Mouse (Mus musculus): ENCODE measurements around the gene Maml3.

Maml3 gene

DNA sequence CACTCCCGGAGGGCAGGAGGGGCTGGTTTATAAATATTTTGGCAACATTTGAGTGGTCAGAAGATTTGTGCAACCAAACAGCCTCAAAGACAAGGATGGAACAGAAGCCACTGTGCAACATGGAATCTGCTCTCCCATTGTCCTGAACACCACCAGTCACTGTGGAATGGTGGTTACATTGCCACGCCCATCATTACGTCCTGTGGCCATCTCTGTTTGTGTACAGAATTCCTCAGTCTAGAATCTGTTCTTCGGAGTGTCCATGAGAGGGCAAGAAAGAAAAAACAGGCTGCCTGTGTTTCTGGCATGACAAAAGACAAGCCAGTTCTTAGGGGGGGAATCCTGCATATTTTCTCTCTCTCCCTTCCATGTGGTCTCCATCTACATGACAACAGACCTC is 150.4 kb downstream of the Maml3 start:
- no peak for DNase-seq (ENCODE audit: low read depth)

DNA sequence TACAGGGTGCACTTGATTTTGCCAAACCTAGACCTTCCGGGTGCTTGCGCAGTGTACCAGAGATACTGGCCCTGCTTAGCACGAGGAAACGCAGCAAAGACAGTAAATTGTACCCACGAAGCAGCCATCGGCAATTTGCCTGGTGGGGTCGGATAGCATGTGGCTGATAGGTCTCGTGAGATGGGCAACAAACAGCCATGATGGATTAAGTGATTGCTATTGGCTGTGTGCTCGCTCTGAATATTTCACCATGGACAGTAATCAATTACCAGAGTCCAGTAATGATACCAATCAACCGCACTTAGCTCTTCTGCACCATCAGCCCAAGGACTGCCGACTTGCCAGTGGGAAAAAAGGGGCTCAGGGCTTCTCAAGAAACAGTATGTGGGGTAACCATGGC is 150.9 kb downstream of the Maml3 start:
- DNase-seq (ENCODE audit: low read depth) = no peak

DNA sequence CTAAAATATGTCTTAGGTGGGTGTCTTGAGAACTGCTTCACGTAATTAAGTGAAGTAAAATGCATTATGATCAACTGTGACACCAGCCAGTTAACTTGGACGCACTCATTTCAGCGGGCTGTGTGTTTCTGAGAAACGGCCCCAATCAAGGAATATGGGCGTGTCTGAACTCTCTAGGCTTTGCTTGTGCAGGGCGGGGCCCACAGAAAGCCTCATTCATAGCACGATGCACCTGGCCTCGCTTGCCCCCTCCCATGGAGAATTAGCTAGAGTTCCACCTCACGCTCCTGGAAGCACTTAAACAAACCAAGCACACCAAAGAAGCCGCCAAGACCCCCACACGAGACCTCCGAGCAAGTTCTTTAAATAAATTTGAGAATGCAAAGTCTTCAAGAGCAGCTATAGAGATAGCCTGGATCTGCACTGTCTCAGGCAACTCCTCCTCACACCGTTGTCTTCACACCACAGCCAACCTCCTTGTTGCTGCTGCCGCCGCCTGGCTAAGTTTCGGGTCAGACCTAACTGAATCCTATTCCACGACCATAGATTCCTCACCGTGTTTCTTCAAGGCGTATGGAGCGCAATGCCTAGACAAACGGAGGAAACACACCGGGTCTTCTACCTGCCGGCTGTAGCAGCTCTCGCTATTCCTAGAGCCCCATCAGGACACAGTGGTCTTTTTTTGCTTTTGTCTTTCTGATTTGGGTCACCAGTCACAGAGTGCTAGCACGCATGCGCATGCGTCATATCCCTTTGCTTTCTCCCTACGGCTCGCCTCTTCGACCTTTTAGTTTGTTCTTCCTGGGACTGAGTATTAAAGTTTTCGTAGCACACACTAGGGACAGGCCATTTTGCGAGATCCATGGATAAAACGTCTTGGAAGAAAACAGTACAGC is 151.9 kb downstream of the Maml3 start:
- no peak for DNase-seq (ENCODE audit: low read depth)

DNA sequence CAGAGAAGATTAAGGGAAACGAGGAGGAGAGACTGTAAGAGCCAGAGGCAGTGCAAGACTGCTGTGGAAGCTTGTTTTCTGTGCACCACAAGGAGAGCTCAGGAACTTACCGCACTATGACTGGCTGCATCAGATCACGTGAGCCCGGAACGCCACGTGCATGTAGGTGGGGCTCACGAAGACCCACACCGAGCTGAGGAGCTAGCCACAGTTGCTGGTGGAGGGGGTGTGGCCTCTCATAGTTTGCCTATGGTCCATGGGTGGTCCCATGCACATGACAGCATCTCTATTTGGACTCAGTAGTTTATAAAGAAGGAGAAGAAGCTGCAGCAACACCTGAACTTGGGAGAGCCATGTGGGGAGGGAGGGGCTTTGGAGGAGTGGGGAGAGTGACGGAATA is 152.6 kb downstream of the Maml3 start:
- DNase-seq (ENCODE audit: low read depth) = no peak

DNA sequence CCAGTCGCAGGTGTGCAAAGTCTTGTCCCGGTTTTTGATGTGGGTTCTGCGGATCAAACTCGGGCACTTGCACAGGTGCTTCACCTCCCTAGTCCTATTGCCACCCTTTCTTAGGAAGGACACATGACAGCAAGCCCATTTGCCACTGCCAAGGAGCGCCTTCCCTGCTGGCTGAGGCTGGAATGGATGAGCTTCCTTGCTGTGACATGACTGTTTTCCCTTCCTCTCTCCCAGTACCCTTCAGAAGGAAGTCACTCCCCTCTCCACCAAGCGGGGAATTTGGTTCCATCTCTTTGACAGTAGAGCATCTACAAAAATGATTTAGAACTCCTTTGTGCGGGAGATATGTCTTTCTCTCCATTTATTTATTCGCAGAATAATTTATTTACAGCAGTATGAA is 155.2 kb downstream of the Maml3 start:
- DNase-seq (ENCODE audit: low read depth) = no peak

DNA sequence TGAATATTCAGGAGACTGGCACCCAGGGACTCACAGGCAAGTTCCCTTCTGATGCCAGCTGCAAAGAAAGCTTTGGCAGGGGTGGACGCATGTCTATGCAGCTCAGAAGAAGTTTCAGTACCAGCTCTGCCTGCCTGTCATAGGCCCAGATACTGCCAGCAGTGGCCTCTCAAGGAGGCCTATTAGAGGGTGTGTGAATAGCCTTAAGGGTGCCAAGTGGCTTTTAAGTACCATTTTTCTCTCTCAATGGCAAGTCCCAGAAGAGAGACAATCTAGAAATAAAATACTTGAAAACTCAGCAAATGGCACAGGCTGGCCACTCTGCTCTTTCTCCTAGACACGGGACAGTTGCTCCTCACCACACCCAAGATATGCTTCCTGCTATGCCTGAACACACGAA is 157.7 kb downstream of the Maml3 start:
- DNase-seq (ENCODE audit: low read depth) = no peak

DNA sequence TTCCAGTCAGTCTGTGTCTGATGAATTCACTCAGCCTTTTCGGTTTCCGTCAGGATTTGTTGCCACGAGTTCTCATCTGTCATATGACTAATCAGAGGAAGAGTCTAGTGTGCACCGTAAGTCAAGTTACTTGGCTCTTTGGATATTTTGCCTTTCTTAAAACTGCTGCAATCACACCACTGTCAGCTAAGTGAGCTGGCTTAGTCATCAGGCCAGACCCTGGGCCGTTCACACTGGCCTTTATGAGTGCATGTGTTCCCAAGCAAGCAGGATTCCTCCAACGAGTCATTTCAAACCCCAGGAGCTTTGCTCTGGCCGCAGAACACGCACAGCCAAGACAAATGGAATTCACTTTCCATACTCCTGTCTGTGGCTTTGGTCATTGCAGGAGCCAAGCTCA is 161.2 kb downstream of the Maml3 start:
- peak; percentile 32 for DNase-seq (ENCODE audit: low read depth)

DNA sequence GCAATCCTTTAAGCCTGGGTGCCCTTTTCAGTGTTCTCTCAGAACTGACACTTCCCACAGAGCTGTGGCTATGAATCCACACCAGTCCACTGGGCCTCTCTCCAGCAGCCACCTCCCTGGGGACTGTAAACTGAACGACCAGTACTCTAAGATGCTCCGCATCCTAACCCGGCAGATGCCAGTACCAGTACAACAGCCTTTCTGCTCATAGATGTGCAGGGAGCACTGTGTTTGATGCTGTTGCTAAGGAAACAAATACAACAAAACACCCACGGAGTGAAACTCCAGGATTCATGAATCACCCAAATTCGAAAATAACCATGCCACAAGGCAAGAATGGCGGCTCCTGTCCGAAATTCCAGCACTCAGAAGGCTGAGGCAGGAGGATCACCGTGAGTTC is 163.1 kb downstream of the Maml3 start:
- no peak for DNase-seq (ENCODE audit: low read depth)

DNA sequence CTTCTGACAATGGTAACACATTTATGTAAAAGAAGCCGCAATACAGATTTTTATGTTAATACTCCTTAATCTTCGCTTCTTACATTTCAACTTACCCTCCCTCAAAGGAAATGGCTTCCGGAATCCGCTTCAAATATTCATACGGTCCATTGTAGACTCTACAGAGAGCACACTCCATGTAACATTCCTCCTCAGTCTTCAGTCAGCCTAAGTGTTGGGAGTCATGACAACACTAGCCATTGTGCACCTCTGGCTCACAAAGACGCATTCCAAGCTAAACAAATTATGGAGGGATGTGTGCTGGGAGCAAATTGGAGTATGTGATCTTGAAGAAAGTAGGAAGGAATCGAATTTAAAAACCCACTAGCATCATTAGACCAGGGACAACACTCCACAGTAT is 165.0 kb downstream of the Maml3 start:
- no peak for DNase-seq (ENCODE audit: low read depth)

DNA sequence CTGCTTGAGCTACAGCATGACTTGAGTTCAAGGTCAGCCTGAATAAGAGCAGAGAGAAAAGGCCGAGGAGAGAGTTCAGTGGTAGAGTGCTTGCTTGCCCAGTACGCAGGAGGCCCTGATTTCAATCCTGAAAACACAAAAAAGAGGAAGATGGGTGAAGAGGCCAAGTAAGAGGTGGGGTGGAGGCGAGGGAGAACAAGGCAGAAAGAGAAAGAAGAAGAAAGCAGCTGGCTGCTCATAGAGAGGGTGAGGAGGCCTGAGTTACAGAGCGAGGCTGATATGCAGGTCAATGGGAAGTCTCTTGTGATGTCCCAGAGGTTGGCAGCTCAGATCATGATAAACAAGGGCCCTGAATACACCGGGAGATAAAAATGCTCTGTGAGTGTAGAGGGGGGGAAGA is 165.8 kb downstream of the Maml3 start:
- peak; percentile 7 for DNase-seq (ENCODE audit: low read depth)

DNA sequence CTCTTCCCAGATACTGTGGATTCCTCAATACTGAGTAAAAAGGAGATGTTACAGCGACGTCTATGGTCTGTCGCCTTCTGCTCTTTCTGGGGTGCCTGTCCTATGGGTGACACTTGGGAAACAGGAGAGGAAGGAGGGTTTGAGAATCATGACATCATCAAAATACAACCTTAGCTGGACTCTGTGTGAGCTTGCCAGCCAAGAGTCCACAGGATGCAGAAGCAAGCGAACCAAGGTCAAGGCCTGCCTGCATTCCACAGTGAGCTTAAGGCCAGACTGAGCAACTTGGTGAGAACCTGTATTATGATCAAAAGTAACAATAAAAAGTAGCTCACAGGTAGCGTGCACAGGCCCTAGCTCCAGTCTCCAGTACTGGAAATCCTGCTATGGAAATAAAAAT is 167.7 kb downstream of the Maml3 start:
- DNase-seq (ENCODE audit: low read depth) = peak; percentile 8

DNA sequence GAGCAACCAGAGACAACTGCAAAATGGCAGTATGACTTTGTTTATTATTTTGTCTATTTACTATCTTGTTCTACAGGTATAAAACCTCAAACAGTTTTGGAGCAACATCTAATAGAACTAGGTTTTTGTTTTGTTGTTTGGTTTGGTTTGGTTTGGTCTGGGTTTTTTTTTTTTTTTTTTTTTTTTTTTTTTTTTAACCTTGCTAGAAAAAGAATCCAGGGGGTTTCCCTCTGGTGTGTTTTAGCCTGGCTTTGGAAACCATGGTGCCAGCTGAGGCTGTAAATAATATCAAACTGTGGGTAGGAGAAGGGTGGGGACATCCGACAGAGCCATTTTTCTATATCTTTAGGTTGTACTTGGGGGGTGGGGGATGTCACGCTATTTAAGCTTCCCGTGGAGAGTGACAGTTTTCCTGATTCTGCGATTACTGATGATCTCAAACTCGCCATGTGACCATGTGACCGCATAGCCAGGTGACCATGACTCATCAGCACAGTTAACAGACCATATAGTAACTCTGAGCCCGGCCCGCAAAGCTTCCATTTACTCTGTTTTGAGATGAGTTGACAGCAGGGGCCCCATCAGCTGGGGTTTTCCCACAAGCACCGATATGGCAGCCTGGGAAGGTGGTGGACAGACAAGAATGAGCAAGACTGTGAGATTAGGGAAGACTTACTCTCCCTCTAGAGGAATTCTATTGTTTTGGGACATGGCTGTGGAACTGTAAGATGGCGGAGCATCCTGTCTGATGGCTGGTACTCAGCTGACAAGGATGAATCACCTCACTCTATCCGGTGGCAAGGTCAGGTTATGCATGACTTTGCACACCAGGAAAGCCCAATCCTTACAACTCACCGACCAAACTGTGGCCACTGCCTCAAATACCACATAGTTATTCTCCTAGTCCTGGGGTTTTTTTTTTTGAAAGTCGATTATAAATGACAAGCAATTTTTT is 170.1 kb downstream of the Maml3 start:
- peak; percentile 35 for DNase-seq (ENCODE audit: low read depth)

DNA sequence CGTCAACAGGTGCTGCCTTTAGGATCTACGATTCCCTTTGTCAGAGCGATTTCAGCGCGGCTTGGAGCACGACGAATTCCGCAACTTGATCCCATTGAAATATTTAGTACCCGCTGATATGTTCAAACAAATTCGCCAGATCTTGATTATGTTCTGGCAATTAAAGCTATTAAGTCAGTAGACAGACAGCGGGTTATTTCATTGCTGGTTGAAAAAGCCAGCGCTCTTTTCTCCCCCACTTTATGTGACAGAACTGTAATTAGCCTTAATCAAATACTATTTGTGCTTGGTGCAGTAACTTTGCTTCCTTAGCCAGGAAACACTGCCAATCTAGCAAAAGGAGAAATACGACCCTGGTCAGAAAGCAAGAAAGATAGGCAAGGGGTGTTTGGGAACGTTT is 176.7 kb downstream of the Maml3 start:
- no peak for DNase-seq (ENCODE audit: low read depth)

DNA sequence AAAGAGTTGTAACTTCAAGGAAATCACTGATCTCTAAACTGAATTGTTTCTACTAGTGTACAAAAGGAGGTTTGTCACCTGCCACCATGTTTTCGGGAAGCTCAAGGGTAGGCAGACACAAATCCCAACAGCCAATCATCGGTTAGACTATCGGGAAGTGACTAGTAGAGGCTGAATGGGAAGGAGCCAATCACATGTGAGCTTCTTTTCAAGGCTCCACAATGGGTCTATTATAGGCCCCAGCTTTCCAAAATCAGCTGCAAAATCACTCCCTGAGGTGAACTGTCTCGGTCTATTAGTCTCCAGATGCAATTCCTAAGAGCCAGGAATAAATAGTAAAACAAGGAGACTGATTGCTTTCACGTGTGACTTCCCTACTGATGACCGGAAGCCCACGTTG is 177.3 kb downstream of the Maml3 start:
- no peak for DNase-seq (ENCODE audit: low read depth)

DNA sequence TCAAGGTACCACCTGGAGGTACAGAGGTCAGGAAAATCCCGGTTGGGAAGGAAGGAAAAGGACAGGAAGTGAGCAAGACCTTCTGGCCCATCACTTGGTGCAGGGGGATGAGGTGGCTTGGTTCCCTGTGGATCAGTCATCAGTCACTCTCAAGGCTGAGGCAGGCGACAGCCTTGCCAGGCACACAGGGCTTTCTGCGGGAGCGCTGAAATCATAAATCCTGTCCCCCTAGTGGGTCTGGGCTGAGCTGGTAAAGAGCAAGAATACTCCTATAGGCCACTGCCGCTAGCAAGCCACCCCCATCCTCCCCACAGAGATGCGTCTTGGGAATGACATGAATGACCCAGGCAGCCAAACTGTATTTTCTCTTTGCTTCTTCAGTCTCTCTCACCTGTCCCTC is 177.8 kb downstream of the Maml3 start:
- no peak for DNase-seq (ENCODE audit: low read depth)

DNA sequence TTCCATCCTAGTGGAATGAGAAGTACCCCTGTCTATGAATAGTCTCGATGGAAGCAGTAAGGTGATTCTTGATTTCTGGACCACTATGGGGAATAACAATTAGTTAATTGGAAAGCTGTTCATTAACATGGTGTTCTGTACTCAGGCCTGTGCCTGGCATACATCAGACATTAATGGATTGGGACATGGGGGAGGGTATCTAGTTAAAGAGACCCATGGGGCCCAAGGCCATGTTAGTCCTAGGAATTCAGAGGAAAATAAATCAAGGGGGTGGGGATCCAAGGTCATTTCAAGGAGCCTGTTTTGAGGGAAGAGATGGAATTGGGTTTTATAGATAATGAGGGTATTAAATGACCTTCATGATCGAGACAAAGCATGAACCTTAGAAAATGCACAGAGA is 179.1 kb downstream of the Maml3 start:
- DNase-seq (ENCODE audit: low read depth) = no peak

DNA sequence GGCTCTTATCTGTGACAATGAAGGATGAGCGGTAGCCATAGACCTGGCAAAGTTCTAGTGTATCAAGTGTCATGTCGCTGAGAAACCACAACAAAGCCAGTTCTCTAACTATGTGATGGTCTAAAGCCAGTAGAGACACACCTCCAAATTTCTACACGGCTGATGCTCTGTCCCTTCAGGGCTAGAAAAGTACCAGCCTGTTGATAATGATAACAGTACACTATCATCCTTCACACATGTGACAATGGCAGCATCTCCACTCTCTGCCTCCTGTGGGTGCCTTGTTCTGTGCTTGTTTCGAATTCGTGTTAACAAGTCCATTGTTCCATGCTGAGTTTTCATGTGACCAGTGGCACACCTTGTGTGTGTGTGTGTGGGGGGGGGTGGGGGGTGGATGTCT is 180.2 kb downstream of the Maml3 start:
- DNase-seq (ENCODE audit: low read depth) = no peak

DNA sequence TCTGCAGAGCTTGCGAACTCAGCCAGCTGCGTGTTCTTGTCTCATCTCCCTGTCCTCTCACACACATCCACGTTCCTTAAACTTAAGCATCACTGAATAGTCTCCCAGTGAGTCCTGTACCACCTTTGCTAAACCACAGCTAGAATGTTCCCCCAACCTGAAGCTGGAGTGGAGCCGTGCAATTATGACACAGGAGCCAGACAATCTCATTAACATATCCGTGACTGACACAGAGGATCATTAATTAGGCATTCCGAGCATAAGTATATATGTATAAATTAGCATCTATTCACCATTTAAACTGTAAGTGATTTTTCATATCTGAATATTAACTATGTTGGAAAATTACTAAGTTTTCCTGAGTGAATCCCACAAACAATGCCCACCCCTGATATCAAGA is 181.1 kb downstream of the Maml3 start:
- no peak for DNase-seq (ENCODE audit: low read depth)

DNA sequence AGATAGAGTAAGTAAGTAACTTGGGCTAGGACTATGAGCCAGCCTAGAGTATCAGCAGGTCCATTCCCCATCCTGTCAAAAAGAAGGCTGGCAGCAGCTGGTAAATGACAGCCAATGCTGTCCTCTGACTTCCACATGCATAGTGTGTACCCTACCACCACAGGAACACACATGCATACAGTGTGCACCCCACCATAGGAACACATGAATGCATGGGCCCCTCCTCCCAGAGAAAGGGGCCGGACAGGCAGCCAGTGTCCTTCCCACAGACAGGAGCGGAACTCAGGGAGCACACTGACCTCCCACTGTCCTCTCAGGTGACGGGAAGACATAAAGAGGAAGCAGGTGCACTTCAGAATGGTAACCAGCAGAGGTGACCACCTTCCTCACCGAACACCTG is 188.0 kb downstream of the Maml3 start:
- no peak for DNase-seq (ENCODE audit: low read depth)

DNA sequence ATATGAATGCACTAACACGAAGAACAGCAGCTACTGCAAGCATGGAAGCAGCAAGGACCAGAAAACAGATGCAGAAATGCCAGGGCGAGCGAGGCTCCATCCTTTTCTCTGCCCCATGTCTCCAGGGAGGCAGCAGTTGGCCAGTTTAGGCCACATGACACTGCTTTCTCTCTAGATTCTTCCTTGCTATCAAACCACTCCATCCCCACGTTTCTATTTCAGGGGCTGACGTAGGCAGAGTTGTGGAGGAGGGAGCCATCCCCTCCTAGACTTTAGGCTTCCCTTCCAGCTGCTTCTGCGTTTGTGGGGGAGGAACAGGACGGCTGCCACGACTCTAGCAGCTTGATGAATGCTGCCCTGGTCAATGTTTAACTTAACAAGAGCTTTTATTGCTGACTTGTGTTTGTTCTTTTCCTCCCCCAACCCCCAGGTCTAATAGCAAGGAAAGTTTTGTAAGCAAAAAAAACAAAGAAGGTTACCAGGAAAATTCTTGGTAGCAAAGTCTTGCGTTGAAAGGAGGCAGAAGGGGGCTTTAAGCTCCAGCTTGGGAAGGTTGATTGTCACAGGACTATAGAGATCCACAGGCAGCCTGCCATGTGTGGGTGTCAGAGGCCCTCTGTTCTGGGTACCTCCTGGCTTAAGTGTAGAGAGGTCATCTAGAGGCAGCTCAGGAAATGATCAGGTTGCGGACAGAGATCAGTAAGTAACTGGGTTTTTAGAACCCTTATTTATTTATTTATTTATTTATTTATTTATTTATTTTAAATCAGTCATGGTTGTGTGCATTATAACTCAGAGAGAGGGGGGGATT is 188.6 kb downstream of the Maml3 start:
- DNase-seq (ENCODE audit: low read depth) = no peak

DNA sequence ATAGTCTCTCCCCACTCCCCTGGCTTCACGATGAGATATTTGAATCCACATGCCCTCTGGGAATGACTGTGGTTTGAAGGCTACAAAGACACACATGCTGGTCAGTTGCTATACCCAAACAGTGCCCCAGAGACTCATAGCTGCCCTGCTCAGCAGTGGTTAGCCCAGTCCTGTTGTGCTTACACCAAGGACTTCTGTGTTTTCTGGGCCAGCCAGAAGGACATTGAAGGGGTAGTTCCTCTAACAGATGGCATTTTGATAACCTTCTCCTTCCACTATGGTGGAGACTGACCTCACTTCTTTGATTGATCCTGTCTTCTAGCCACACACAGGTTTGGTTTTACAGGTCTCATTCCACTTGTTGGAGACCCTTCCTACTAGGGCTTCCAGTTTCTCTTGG is 189.5 kb downstream of the Maml3 start:
- DNase-seq (ENCODE audit: low read depth) = no peak

DNA sequence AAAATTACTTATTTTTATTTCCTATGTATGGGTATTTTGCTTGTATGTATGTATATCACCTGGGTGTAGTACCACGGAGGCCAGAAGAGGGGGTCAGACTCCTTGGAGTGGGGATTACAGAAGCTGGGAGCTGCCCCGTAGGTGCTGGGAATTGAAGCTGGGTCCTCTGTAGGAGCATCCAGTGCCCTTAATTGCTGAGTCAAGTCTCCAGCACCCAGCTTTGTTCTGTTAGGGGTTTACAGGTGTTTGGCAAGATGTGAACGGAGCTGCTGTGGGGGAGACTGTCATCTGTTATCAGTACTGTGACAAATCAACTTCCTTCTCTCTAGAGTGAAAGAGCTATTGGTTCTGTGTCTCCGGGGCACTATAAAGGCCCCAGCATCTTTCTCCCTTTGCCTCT is 190.0 kb downstream of the Maml3 start:
- no peak for DNase-seq (ENCODE audit: low read depth)
